Mouse (Mus musculus): Measurements from ENCODE around the gene P3h3. TPM values are rescaled to one million over a fixed set of nuclear protein-coding genes. Genes with fewer than 3 reads are reported as not detected.
"Not testable (repeated sequence)": the region's sequence is repeated elsewhere in the genome, so short reads cannot be mapped to it uniquely, and the experiment has no call there.

P3h3 gene
- polyA plus RNA-seq, 2 experiments from 2014 or later = not detected

GRCm38 (mm10) chr6:124808358-124809012 lies 49.1 kb downstream of the P3h3 start, which contains the start of gene Spsb2:
Spsb2 (plus strand) TSS chr6:124808661.
- no peak for ATAC-seq

- no peak for ATAC-seq
Measured at GRCm38 (mm10) chr6:124807986-124808357, 49.6 kb downstream of the P3h3 start.

- no peak for ATAC-seq
Measured at GRCm38 (mm10) chr6:124807366-124807765, 50.2 kb downstream of the P3h3 start.

GRCm38 (mm10) chr6:124806446-124807140 lies 51.0 kb downstream of the P3h3 start:
- ATAC-seq = no peak

GRCm38 (mm10) chr6:124805341-124806321 lies 51.9 kb downstream of the P3h3 start:
- ATAC-seq = peak; percentile 75

- ATAC-seq = no peak
Measured at GRCm38 (mm10) chr6:124804341-124804740, 53.2 kb downstream of the P3h3 start.

GRCm38 (mm10) chr6:124803691-124804090 lies 53.9 kb downstream of the P3h3 start:
- not testable (repeated sequence) for ATAC-seq

- no peak for ATAC-seq
Measured at GRCm38 (mm10) chr6:124803061-124803460, 54.5 kb downstream of the P3h3 start.

GRCm38 (mm10) chr6:124802400-124802799 lies 55.2 kb downstream of the P3h3 start:
- not testable (repeated sequence) for ATAC-seq

- ATAC-seq = no peak
Measured at GRCm38 (mm10) chr6:124796200-124796599, 61.4 kb downstream of the P3h3 start.

GRCm38 (mm10) chr6:124795781-124796180 lies 61.8 kb downstream of the P3h3 start:
- no peak for ATAC-seq

- ATAC-seq = no peak
Measured at GRCm38 (mm10) chr6:124791911-124792310, 65.6 kb downstream of the P3h3 start.

Other genes starting within 250 kb of the P3h3 start
- gene C1s2, start 221.7 kb downstream of the P3h3 start, polyA plus RNA-seq (2017; shearing (Covaris generic)) = not detected
- gene Lpcat3, start 194.7 kb downstream of the P3h3 start, polyA plus RNA-seq (2017; shearing (Covaris generic)) = 10 to 100 TPM; 24.3 to 25.9 TPM
- 100 to 1,000 TPM; 401 to 440 TPM for gene Emg1, start 145.6 kb downstream of the P3h3 start, polyA plus RNA-seq (2017; shearing (Covaris generic))
- 10 to 100 TPM; 72.2 to 87.3 TPM for gene Phb2, start 145.4 kb downstream of the P3h3 start, polyA plus RNA-seq (2017; shearing (Covaris generic))
- 100 to 1,000 TPM; 138 to 144 TPM for gene Ptpn6, start 119.0 kb downstream of the P3h3 start, polyA plus RNA-seq (2017; shearing (Covaris generic))
- 100 to 1,000 TPM; 529 to 630 TPM for gene Grcc10, start 116.4 kb downstream of the P3h3 start, polyA plus RNA-seq (2017; shearing (Covaris generic))
- not detected for gene Gm45234, start 101.7 kb downstream of the P3h3 start, polyA plus RNA-seq (2017; shearing (Covaris generic))
- gene Atn1, start 101.2 kb downstream of the P3h3 start, polyA plus RNA-seq (2017; shearing (Covaris generic)) = 1 to 10 TPM; 3.3 to 5.7 TPM
- gene Eno2, start 88.1 kb downstream of the P3h3 start, polyA plus RNA-seq (2017; shearing (Covaris generic)) = 1 to 10 TPM; 4.4 to 4.7 TPM
- under 1 TPM; 0.61 to 0.73 TPM for gene Lrrc23, start 78.0 kb downstream of the P3h3 start, polyA plus RNA-seq (2017; shearing (Covaris generic))
- 1 to 10 TPM; 1.5 to 2.1 TPM for gene Spsb2, start 49.1 kb downstream of the P3h3 start, polyA plus RNA-seq (2017; shearing (Covaris generic))
- gene Tpi1, start 43.5 kb downstream of the P3h3 start, polyA plus RNA-seq (2017; shearing (Covaris generic)) = 10 to 100 TPM; 68.9 to 93.3 TPM
- gene Usp5, start 28.3 kb downstream of the P3h3 start, polyA plus RNA-seq (2017; shearing (Covaris generic)) = 10 to 100 TPM; 58.3 to 86.0 TPM
- gene Cdca3, start 28.2 kb downstream of the P3h3 start, polyA plus RNA-seq (2017; shearing (Covaris generic)) = 10 to 100 TPM; 43.4 to 57.7 TPM
- gene Gnb3, start 17.5 kb downstream of the P3h3 start, polyA plus RNA-seq (2017; shearing (Covaris generic)) = under 1 TPM in 1 of 2 experiments, not detected in 1; 0.19 TPM
- under 1 TPM in 1 of 2 experiments, not detected in 1; 0.21 TPM for gene Gpr162, start 6.2 kb upstream of the P3h3 start, polyA plus RNA-seq (2017; shearing (Covaris generic))
- gene Cd4, start 30.5 kb upstream of the P3h3 start, polyA plus RNA-seq (2017; shearing (Covaris generic)) = 100 to 1,000 TPM; 240 to 401 TPM
- gene Lag3, start 54.0 kb upstream of the P3h3 start, polyA plus RNA-seq (2017; shearing (Covaris generic)) = 10 to 100 TPM; 23.5 to 30.2 TPM
- 10 to 100 TPM; 12.0 to 12.8 TPM for gene Ptms, start 62.4 kb upstream of the P3h3 start, polyA plus RNA-seq (2017; shearing (Covaris generic))
- gene Mlf2, start 73.6 kb upstream of the P3h3 start, polyA plus RNA-seq (2017; shearing (Covaris generic)) = 10 to 100 TPM; 46.7 to 70.4 TPM
- gene Cops7a, start 107.8 kb upstream of the P3h3 start, polyA plus RNA-seq (2017; shearing (Covaris generic)) = 10 to 100 TPM; 45.9 to 51.2 TPM
- gene Pianp, start 138.9 kb upstream of the P3h3 start, polyA plus RNA-seq (2017; shearing (Covaris generic)) = not detected
- gene Zfp384, start 151.4 kb upstream of the P3h3 start, polyA plus RNA-seq (2017; shearing (Covaris generic)) = 1 to 10 TPM; 4.3 to 5.2 TPM
- 10 to 100 TPM; 41.5 to 48.1 TPM for gene Ing4, start 182.0 kb upstream of the P3h3 start, polyA plus RNA-seq (2017; shearing (Covaris generic))
- 1 to 10 TPM; 8.1 to 9.7 TPM for gene Acrbp, start 191.9 kb upstream of the P3h3 start, polyA plus RNA-seq (2017; shearing (Covaris generic))
- gene Lpar5, start 210.2 kb upstream of the P3h3 start, polyA plus RNA-seq (2017; shearing (Covaris generic)) = 1 to 10 TPM; 8.6 to 9.5 TPM
- 10 to 100 TPM; 49.4 to 66.6 TPM for gene Chd4, start 238.2 kb upstream of the P3h3 start, polyA plus RNA-seq (2017; shearing (Covaris generic))